In the genomic region with DNA sequence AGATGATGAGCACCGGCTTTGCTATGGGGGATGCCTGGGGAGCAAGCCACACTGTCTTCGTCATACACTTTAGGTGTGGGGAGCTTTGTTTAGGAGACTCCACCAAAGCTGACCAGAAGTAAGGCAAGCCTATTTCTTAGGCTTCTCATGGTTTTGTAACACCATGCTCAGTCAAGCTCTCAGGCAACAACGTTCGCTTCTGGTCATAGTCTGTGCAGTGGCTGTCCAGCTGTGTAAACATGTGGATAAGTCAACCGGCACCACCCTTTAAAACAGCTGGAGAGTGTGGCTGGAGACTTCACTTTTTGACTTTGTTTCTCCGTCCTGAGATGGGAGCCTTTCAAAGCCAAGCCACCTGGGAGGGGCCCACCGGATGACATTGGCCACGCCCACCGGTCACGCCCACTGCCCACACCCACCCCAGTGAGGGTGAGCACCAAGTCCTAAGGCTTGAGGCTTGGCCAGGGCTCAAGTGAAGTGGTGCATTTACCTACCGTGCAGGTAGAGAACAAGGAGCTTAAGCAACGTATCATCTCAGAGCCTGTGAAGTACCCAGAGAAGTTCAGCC, we compare ENCODE assay signal across 27 mouse cellular contexts. TPM values are rescaled to one million over a fixed set of nuclear protein-coding genes. Genes with fewer than 3 reads are reported as not detected.
A peak's percentile ranks its signal among the peaks of the same experiment; 100 is the strongest.
DNase-seq lines count a peak whose midpoint lies in the region; TF ChIP-seq lines count a peak whose summit lies in the region.
"Had no signal": no experiment of that assay in that cellular context is flagged by ENCODE, and none has a peak within 500 bp of the region (broad histone marks: within the 10 kb centered on the region; RNA-seq: fewer than 3 reads in every experiment).

No protein-coding gene starts in this region.

- TF ChIP-seq POLR2A in thymus, adult 2 months (IDR thresholded peaks at IDR 0.05; ENCODE audit: control insufficient read depth, extremely low read depth, insufficient read depth, low read length, poor library complexity): no peak

- no peak for TF ChIP-seq CTCF in thymus, adult 2 months (IDR thresholded peaks at IDR 0.05; ENCODE audit: borderline replicate concordance, control insufficient read depth, extremely low read depth, insufficient read depth, low read length, poor library complexity)

- no peak overlapping the region for H3K27ac ChIP-seq in thymus, adult 2 months (ENCODE audit: control insufficient read depth, insufficient read depth, low read length)
- H3K27ac ChIP-seq: embryonic facial prominence, embryonic 13.5 days; heart, embryonic 10.5 days; hindbrain, embryonic 14.5 days had no signal

- no peaks in the 10 kb centered on the region for H3K4me1 ChIP-seq in thymus, adult 2 months (replicated peaks; ENCODE audit: control insufficient read depth, insufficient read depth, low read length)
- H3K4me1 ChIP-seq: embryonic facial prominence, embryonic 13.5 days; heart, embryonic 10.5 days; megakaryocyte, embryonic 14.5 days had no signal

- no peaks in the 10 kb centered on the region for H3K36me3 ChIP-seq in thymus, adult 2 months (ENCODE audit: control insufficient read depth, insufficient read depth, low read length)
- H3K36me3 ChIP-seq: embryonic facial prominence, embryonic 13.5 days; heart, embryonic 10.5 days had no signal

- DNase-seq in heart, postnatal 4 days: peak; percentile 30
- no peak for DNase-seq in heart, adult 9 months (ENCODE audit: low spot score in 2 of 2)
- DNase-seq in kidney, postnatal 14 days: peak; percentile 7
- no peak for DNase-seq in kidney, adult 11 months
- peak; percentile 45 for DNase-seq in thymus, adult 2 months
- DNase-seq in thymus, postnatal 0 days (ENCODE audit: low spot score): no peak
- peak; percentile 76 for DNase-seq in thymus, postnatal 4 days
- no peak for DNase-seq in adrenal gland, postnatal 10 days

- 63% methylated on average over 12 of the region's 12 CpGs for WGBS in thymus, adult 2 months

- no peaks in the 10 kb centered on the region for H3K27me3 ChIP-seq in thymus, adult 2 months (ENCODE audit: control insufficient read depth, insufficient read depth, low read length)
- H3K27me3 ChIP-seq: embryonic facial prominence, embryonic 13.5 days had no signal

- no peak overlapping the region for H3K4me3 ChIP-seq in thymus, adult 2 months (ENCODE audit: control insufficient read depth, insufficient read depth, low read length)
- H3K4me3 ChIP-seq: embryonic facial prominence, embryonic 13.5 days; heart, embryonic 10.5 days; myocyte had no signal

RNA-seq across cellular contexts. Expression of a gene that starts 9.0 kb away (rescaled TPM):
- under 1 TPM; 0.05 to 0.12 TPM for total RNA-seq in heart, postnatal 4 days (2021)
- 0.05 and 0.09 TPM in 2 replicates for polyA plus RNA-seq in thymus, adult 2 months (2012; rRNA removed)
- 0.03 TPM in 1 of 2 replicates, not detected in the other for polyA plus RNA-seq in thymus, postnatal 0 days (2015; fragmentation: Nextera tagmentation; extraction: Ambion mirVana)
- total RNA-seq in adrenal gland, postnatal 10 days (2021): under 1 TPM in 1 of 2 experiments, not detected in 1; 0.03 TPM
- total RNA-seq: adrenal gland, adult 2 months; layer of hippocampus, adult 8-10 months; left cerebral cortex, adult 18-20 months; left cerebral cortex, postnatal 4 days; liver, adult 2 months had no signal
- polyA plus RNA-seq: adrenal gland, adult 2 months; hindbrain, embryonic 14.5 days; intestine, embryonic 16.5 days; liver, adult 2 months; lung, embryonic 16.5 days; midbrain, embryonic 14.5 days; neural tube, embryonic 14.5 days; stomach, embryonic 14.5 days had no signal

RNA-seq across cellular contexts. Expression of a gene that starts 17.3 kb away (rescaled TPM):
- not detected for total RNA-seq in heart, postnatal 4 days (2021)
- 0.65 and 0.71 TPM in 2 replicates for polyA plus RNA-seq in thymus, adult 2 months (2012; rRNA removed)
- polyA plus RNA-seq in thymus, postnatal 0 days (2015; fragmentation: Nextera tagmentation; extraction: Ambion mirVana): 0.41 and 0.42 TPM in 2 replicates
- not detected for total RNA-seq in adrenal gland, postnatal 10 days (2021)
- total RNA-seq: gastrocnemius, postnatal 14 days; heart, postnatal 10 days; layer of hippocampus, adult 8-10 months; left cerebral cortex, adult 18-20 months; left cerebral cortex, postnatal 4 days; liver, adult 2 months had no signal
- polyA plus RNA-seq: cortical plate, adult 2 months; embryonic facial prominence, embryonic 13.5 days; forebrain, embryonic 14.5 days; heart, embryonic 10.5 days; hindbrain, embryonic 14.5 days; intestine, embryonic 16.5 days; liver, adult 2 months; lung, embryonic 16.5 days; midbrain, embryonic 14.5 days; myocyte; neural tube, embryonic 14.5 days had no signal

RNA-seq across cellular contexts. Expression of a gene that starts 21.1 kb away (rescaled TPM):
- total RNA-seq in heart, postnatal 4 days (2021): 1 to 10 TPM; 9.2 to 9.3 TPM
- polyA plus RNA-seq in thymus, adult 2 months (2012; rRNA removed): 4.8 and 5.5 TPM in 2 replicates
- polyA plus RNA-seq in thymus, postnatal 0 days (2015; fragmentation: Nextera tagmentation; extraction: Ambion mirVana): 0.55 and 0.99 TPM in 2 replicates
- 1 to 10 TPM; 3.4 to 5.3 TPM for total RNA-seq in adrenal gland, postnatal 10 days (2021)
- total RNA-seq: liver, adult 2 months had no signal
- polyA plus RNA-seq: forebrain, embryonic 14.5 days; myocyte had no signal

Comparison
In these comparisons a context has a peak if more than half of its experiments do, and no peak if none do; other contexts are left out.
1. DNase-seq: peak in heart, postnatal 4 days (single experiment), kidney, postnatal 14 days (single experiment), thymus, adult 2 months (single experiment) and thymus, postnatal 4 days (single experiment); none in heart, adult 9 months (0 of 2), kidney, adult 11 months (single experiment), thymus, postnatal 0 days (single experiment) and adrenal gland, postnatal 10 days (single experiment).